Mouse (Mus musculus) spleen, postnatal 10 days (tissue): ENCODE measurements around the gene Usp9x.

Experiments
- DNase-seq, 2 experiments: peaks; one replicate each; pipeline ENCODE4 v3.0.0; 2021 to 2022; ENCODE audit warnings: low spot score in 2 of 2

Usp9x gene

GRCm38 (mm10) chrX:13072461-13072982, 1.2 kb downstream of the Usp9x start:
- peak; percentile 60 to 73 for DNase-seq

GRCm38 (mm10) chrX:13085621-13086020, 14.3 kb downstream of the Usp9x start:
- DNase-seq, result peak in 1 of 2 experiments; percentile 13

- no peak for DNase-seq
These were observed 25.7 kb downstream of the Usp9x start for GRCm38 (mm10) chrX:13096985-13097384.

- peak in 1 of 2 experiments; percentile 12 for DNase-seq
These were observed 135.2 kb downstream of the Usp9x start for GRCm38 (mm10) chrX:13206514-13206913.

GRCm38 (mm10) chrX:13207512-13208341, 136.4 kb downstream of the Usp9x start:
- peak; percentile 74 to 84 for DNase-seq

GRCm38 (mm10) chrX:13208404-13208803, 137.1 kb downstream of the Usp9x start:
- DNase-seq, result no peak

- DNase-seq, result peak; percentile 23 to 63
These were observed 143.0 kb downstream of the Usp9x start for GRCm38 (mm10) chrX:13214275-13214674.
